Mouse (Mus musculus): ENCODE data around the gene Btbd35f29. TPM values are rescaled to one million over a fixed set of nuclear protein-coding genes. Genes with fewer than 3 reads are reported as not detected.

Btbd35f29 gene
- not detected for total RNA-seq (2023)

DNA sequence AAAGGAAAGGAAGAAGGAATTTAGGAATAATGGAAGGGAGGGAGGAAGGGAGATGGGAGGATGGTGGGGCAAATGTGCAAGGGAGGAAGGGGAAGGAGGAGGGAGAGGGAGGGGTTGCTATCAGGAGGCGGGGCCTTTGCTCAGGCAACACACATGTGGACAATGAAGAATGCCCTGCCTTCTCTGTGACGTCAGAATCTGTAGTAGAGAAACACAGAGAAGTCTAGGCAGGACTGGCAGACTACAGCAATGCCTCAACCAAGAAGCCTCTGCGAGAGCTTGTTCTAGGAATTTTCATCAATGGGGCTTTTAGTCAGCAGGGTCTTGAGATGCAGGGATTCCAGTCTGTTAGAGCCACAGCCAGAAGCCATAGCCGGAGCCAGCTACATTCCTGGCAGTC lies at the start of gene Btbd35f29:
Btbd35f29 (plus strand) TSS at position 301 of the 400 bp plus-strand sequence.

Other genes starting within 250 kb of the Btbd35f29 start
- gene Spin2f, start 136.2 kb downstream of the Btbd35f29 start, total RNA-seq (2023): not detected
- gene Btbd35f26, start 218.8 kb downstream of the Btbd35f29 start, total RNA-seq (2023): not detected